Mouse (Mus musculus) ovary, adult 10 weeks (tissue): ENCODE results near the gene Satb1. TPM values are rescaled to one million over a fixed set of nuclear protein-coding genes. Genes with fewer than 3 reads are reported as not detected.

Experiments used
- polyA plus RNA-seq: library from polyadenylated mRNA; stranded (reverse); fragments of 350-450 nt; fragmentation: Illumina TruSeq; extraction: RNeasy Lipid Tissue Mini Kit (QIAGEN cat#74804); gene quantifications from one replicate; pipeline ENCODE4 v1.2.3, GENCODE M21; 2014

The Satb1 gene
- 33.1 TPM for polyA plus RNA-seq

GRCm38 (mm10) chr17:51832900-51833577, at the start of gene Satb1:
Satb1 (minus strand) TSS chr17:51833290.

